Mouse (Mus musculus) gastrocnemius, postnatal 10 days (tissue): ENCODE measurements around the gene Pofut2. TPM values are rescaled to one million over a fixed set of nuclear protein-coding genes. Genes with fewer than 3 reads are reported as not detected.

Experiments
- DNase-seq: peaks from one replicate; pipeline ENCODE4 v3.0.0; 2021; ENCODE audit warnings: mixed read lengths
- total RNA-seq, 2 experiments: library from RNA; stranded (reverse); gene quantifications; 2 replicates each; pipeline ENCODE4 v1.2.3; 2021

Gene Pofut2
- total RNA-seq, 2 experiments from 2014 or later: 37.2 to 45.5 TPM

DNA sequence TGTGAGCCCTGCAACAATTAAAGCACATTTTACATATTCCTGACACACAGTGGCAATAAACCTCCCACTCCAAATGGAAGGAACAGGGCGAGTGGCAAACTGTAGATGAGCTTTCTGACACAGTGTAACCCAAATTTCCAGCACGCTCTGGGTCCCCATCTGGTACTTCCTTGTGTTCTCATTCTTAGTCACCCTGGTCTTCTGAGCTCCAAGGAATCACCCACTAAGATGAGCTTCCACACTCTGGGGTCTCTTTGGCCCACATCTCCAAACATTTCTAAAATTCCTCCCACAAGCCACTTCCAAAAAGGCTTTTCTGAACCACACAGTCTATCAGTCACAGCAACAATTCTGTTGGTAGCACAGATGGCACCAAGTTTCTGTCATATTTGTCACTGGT is 56.7 kb downstream of the Pofut2 start:
- DNase-seq: no peak

Other genes with a start within 250 kb of the Pofut2 start
- 1 to 10 TPM; 6.5 to 7.0 TPM for gene Slc19a1, start 227.0 kb upstream of the Pofut2 start, total RNA-seq
- 10 to 100 TPM; 34.6 to 45.0 TPM for gene Col18a1, start 92.7 kb upstream of the Pofut2 start, total RNA-seq
- 1 to 10 TPM; 7.5 to 9.2 TPM for gene Adarb1, start 159.1 kb downstream of the Pofut2 start, total RNA-seq